Mouse (Mus musculus) adrenal gland, adult (tissue): ENCODE data around the gene Mthfr.
"Not testable (repeated sequence)": the region's sequence is repeated elsewhere in the genome, so short reads cannot be mapped to it uniquely, and the experiment has no call there.

ENCODE experiments used
- DNase-seq, 2 experiments: peaks; one replicate each; pipeline ENCODE4 v3.0.0; 2022 to 2023; ENCODE audit warnings: low spot score in 1 of 2; ENCODE audit not compliant: inconsistent age in 2 of 2

The Mthfr gene

GRCm38 (mm10) chr4:148040029-148040830 is 1.4 kb downstream of the Mthfr start:
- peak; percentile 42 to 79 for DNase-seq

- DNase-seq = peak; percentile 92 to 94
These were observed 2.2 kb downstream of the Mthfr start for GRCm38 (mm10) chr4:148040933-148041610.

- peak; percentile 79 to 86 for DNase-seq
These were observed 2.8 kb downstream of the Mthfr start for GRCm38 (mm10) chr4:148041611-148042191.

DNA sequence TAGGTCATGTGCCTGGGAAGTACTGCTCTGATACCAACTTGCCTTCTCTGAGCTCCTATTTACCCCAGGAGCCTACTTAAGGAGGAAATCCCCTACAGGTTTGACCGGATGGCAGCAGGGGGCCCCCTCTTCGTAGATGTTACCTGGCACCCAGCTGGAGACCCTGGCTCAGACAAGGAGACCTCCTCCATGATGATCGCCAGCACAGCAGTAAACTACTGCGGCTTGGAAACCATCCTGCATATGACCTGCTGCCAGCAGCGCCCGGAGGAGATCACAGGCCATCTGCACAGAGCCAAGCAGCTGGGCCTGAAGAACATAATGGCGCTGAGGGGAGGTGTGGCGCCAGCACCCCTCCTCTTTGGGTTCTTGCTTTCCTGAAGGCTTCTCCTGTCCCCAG is 4.5 kb downstream of the Mthfr start:
- DNase-seq = peak in 1 of 2 experiments; percentile 30

DNA sequence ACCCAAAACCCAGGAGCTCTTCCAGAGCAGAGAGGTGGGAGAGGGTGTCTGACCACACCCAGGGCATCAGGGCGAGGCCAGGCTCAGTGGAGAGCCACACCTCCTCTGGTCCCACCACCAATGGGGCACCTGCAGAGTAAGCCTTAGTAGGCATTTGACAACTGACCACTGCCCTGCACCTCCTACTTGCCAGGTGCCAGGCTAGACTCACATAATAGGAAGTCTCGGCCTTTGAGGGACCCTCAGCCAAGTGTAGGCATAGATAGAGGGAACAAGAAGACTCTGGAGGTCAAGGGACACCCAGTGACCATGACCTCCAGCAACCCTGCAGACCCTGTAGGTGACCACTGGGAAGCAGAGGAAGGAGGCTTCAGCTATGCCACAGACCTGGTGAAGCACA is 5.2 kb downstream of the Mthfr start:
- DNase-seq = no peak

- no peak for DNase-seq
These were observed 7.7 kb downstream of the Mthfr start for GRCm38 (mm10) chr4:148046450-148047031.

GRCm38 (mm10) chr4:148050396-148050914 is 11.6 kb downstream of the Mthfr start:
- DNase-seq = not testable (repeated sequence)

DNA sequence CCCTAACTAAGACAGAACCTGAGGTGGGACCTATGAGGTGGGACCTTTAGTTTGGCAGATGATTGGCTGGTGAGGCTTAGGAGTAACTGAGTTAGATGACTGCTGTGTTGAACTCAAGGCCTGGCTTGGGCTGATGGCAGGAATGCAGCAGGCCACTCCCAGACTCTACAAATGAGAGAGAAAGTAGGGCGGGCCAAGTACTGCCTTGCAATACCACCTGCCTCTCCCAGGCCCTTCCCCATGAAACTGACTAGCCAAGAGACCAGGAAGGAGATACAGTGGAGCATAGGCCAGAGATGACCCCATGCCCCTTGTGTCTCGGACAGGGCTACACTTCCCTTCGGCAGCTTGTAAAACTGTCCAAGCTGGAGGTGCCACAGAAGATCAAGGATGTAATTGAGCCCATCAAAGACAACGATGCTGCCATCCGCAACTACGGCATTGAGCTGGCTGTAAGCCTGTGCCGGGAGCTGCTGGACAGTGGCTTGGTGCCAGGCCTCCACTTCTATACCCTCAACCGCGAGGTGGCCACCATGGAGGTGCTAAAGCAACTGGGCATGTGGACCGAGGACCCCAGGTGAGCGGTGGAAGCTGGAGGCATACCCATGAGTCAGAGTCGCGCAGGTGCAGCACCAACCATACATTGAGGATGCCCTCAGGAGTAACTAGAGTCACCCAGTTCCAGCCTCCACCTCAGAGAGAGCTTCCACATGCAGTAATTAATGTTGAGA is 12.3 kb downstream of the Mthfr start:
- no peak for DNase-seq

GRCm38 (mm10) chr4:148051886-148052285 is 13.0 kb downstream of the Mthfr start:
- no peak for DNase-seq

DNA sequence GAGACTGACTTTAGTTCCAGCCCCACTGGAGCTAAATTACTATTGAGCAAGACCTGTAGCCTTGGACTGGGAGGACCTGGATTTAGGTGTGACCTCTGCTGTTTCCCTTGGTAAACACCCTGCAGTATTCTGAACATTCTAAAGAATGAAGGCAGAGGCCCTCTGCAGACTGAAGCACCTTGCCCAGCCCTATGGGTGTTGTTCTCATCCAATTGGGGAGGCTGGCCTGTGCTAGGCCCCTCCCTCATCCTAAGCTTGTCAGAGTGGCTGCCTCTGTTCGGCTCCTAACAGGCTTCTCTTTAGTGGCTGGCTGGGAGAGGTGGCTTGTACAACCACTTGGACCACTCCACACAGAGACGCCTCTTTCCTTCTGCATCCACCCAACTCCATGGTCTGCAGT is 14.1 kb downstream of the Mthfr start:
- DNase-seq = no peak

DNA sequence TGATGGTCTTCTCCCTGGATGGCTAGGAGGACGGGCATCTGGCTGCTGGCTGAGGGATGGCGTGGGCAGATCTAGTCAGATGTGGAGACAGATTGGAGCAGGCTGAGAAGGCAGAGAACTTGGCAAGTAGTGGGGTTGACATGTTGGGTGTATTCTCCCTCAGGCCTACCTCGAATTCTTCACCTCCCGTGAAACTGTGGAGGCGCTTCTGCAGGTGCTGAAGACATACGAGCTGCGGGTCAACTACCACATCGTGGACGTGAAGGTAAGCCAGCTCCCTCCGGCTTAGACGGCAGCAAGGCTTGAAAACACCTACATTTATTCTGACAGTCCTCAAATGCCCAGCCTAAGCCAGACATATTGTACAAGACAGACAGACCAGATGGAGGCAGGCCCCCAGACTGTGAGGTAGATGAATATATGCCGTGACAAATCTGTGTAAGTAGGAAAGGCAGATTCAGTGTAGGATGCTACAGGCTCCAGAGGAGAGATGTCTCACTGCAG is 14.6 kb downstream of the Mthfr start:
- DNase-seq = no peak

GRCm38 (mm10) chr4:148054961-148055695 is 16.3 kb downstream of the Mthfr start:
- no peak for DNase-seq

DNA sequence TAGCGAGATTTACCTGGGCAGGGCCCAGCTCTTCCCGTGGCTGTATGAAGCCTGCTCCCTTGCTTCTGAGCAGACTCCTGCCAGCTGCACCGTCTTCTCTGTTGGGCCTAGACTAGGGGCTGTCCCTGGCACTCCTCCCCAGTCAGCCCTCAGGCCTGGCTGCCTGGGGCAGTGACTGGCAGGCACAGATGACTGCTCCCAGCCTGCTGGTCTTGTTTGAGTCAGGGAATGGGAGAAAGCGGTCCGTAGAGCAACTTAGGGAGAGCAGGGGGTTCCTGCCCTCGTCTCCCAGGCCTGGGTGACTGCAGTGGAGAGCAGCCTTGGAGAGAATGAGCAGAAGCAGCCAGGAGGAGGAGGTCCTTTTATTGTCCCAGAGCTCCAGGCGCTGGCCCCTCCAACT is 17.4 kb downstream of the Mthfr start:
- no peak for DNase-seq

DNA sequence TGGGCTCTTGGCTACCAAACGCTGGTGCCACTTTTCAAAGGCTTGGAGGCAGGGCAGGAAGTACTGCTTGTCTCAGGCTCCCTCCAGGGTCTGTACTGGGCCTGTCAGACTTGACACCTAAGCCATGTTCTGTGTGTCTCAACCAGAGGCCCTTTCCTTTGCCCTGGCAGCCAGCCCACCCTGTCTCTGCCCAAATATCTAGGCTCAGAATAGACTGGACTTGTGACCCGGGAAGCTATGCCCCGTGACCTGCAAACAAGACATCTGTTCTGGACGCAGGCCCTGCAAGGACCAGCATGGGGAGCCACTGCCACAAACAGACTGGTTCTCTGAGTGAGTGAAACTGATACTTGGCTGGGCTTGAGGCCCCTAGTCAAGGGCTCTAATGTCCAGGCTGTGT is 17.9 kb downstream of the Mthfr start:
- DNase-seq = no peak

- DNase-seq = no peak
These were observed 18.9 kb downstream of the Mthfr start for GRCm38 (mm10) chr4:148057661-148058209.

DNA sequence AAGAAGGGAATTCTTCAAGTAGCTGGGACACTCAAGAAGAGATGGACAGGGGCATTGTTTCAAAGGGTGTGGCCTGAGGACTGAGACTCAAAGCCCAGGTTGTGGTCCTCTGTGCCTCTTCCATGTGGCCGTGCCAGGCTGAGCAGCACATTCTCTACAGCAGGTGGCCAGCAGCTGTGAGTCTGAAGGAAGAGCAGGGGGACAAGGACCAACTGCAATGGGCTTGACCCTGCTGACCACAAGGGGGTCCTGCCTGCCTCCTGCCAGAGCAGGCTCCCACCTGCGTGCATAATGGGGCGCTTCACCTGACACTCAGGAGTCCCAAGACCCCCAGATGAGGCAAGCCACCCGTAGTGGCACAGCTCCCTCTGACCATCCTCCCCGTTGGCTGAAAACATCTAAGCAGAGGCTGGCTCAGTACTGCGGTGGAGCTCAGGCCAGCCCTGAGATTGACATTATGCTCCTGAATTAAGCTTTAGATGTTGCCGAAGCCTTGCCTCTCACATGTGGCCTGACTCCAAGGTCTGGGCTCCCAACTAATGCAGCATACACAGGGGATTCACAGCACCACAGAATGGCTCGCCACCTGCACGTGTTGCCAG is 19.4 kb downstream of the Mthfr start:
- DNase-seq = no peak

GRCm38 (mm10) chr4:148058993-148059392 is 20.1 kb downstream of the Mthfr start:
- DNase-seq = no peak

- DNase-seq = peak; percentile 61 to 79
These were observed 21.5 kb downstream of the Mthfr start for GRCm38 (mm10) chr4:148060120-148061085.
